Mouse (Mus musculus): ENCODE measurements at regions not wholly inside any gene's neighbourhood (a gene's known extent, or its start where the extent isn't known, plus 50 kb on each side); places are given as distances from the start of the nearest gene placed in this dataset.

- TF ChIP-seq POLR2A (IDR thresholded peaks at IDR 0.05; ENCODE audit: low read depth, low read length), result no peak
- TF ChIP-seq CTCF (conservative IDR thresholded peaks at IDR 0.05; ENCODE audit: insufficient read depth, insufficient read length, low read depth, low read length), result no peak
These were observed 82.6 kb downstream of the Slc30a10 start for GRCm38 (mm10) chr1:185537236-185537635.

Data from kidney, adult 2 months (tissue).